Mouse (Mus musculus): Measurements from ENCODE around the gene Etfb.
A peak's percentile ranks its signal among the peaks of the same experiment; 100 is the strongest.

The Etfb gene

GRCm38 (mm10) chr7:43449811-43450210 is 5.9 kb downstream of the Etfb start:
- no peak for DNase-seq

GRCm38 (mm10) chr7:43451726-43452125 is 7.8 kb downstream of the Etfb start:
- DNase-seq: no peak

GRCm38 (mm10) chr7:43452609-43453008 is 8.7 kb downstream of the Etfb start:
- DNase-seq: peak; percentile 37

GRCm38 (mm10) chr7:43453599-43454355 is 9.9 kb downstream of the Etfb start:
- DNase-seq: no peak

GRCm38 (mm10) chr7:43454371-43454770 is 10.5 kb downstream of the Etfb start:
- no peak for DNase-seq

- DNase-seq: no peak
Measured at GRCm38 (mm10) chr7:43462851-43463250, 19.0 kb downstream of the Etfb start, which contains the start of gene Vsig10l. Gene Vsig10l, plus strand, starts transcription at chr7:43463151.

GRCm38 (mm10) chr7:43463976-43464375 is 20.1 kb downstream of the Etfb start:
- DNase-seq: no peak

GRCm38 (mm10) chr7:43464864-43465343 is 21.0 kb downstream of the Etfb start:
- no peak for DNase-seq

- peak; percentile 78 for DNase-seq
Measured at GRCm38 (mm10) chr7:43465344-43466098, 21.6 kb downstream of the Etfb start.

- DNase-seq: peak; percentile 81
Measured at GRCm38 (mm10) chr7:43466099-43466694, 22.3 kb downstream of the Etfb start.

GRCm38 (mm10) chr7:43470373-43470772 is 26.5 kb downstream of the Etfb start:
- peak; percentile 47 for DNase-seq

GRCm38 (mm10) chr7:43475706-43476105 is 31.8 kb downstream of the Etfb start:
- DNase-seq: peak; percentile 15

- DNase-seq: no peak
Measured at GRCm38 (mm10) chr7:43476376-43476775, 32.5 kb downstream of the Etfb start.

- no peak for DNase-seq
Measured at GRCm38 (mm10) chr7:43481191-43481590, 37.3 kb downstream of the Etfb start.

GRCm38 (mm10) chr7:43482090-43482716 is 38.3 kb downstream of the Etfb start:
- DNase-seq: no peak

- DNase-seq: no peak
Measured at GRCm38 (mm10) chr7:43483236-43483635, 39.4 kb downstream of the Etfb start.

GRCm38 (mm10) chr7:43488646-43489045 is 44.8 kb downstream of the Etfb start:
- DNase-seq: no peak

- DNase-seq: no peak
Measured at GRCm38 (mm10) chr7:43489631-43490125, 45.8 kb downstream of the Etfb start, which contains the start of gene Iglon5. Gene Iglon5, minus strand, starts transcription at chr7:43490075.

GRCm38 (mm10) chr7:43490182-43490584 is 46.3 kb downstream of the Etfb start:
- no peak for DNase-seq

- DNase-seq: no peak
Measured at GRCm38 (mm10) chr7:43490861-43491260, 47.0 kb downstream of the Etfb start.

GRCm38 (mm10) chr7:43495343-43496021 is 51.6 kb downstream of the Etfb start:
- DNase-seq: no peak

All from thymus, postnatal 25 days (tissue).